Mouse (Mus musculus) olfactory bulb, adult 2 months (tissue): ENCODE measurements around the gene Srxn1. TPM values are rescaled to one million over a fixed set of nuclear protein-coding genes. Genes with fewer than 3 reads are reported as not detected.

Experiments used
- H3K27ac ChIP-seq: fragments of 200-500 bp; 2 replicates; pipeline ENCODE4 v1.5.1; 2012; ENCODE audit warnings: low read depth, low read length; ENCODE audit not compliant: insufficient read depth
- H3K4me1 ChIP-seq: fragments of 200-500 bp; 2 replicates; pipeline ENCODE4 v1.6.1; 2012; ENCODE audit warnings: low read length; ENCODE audit not compliant: control insufficient read depth, insufficient read depth
- H3K4me3 ChIP-seq: fragments of 200-500 bp; 2 replicates; pipeline ENCODE4 v1.5.1; 2012; ENCODE audit warnings: mild to moderate bottlenecking, low read depth, low read length, moderate library complexity; ENCODE audit not compliant: insufficient read depth
- CTCF ChIP-seq: fragments of 200-500 bp; IDR thresholded peaks from 2 replicates; pipeline ENCODE4 v1.5.1; 2012; ENCODE audit warnings: low read depth, mild to moderate bottlenecking, low read length, moderate library complexity; ENCODE audit not compliant: insufficient read depth
- POLR2A ChIP-seq: fragments of 200-500 bp; IDR thresholded peaks from 2 replicates; pipeline ENCODE4 v1.6.1; 2012; ENCODE audit warnings: mild to moderate bottlenecking, low read depth, low read length, moderate library complexity; ENCODE audit not compliant: insufficient read depth
- WGBS: fragments of 180-500 bp; shearing (Covaris S2); methylation state at CpG from one replicate; pipeline ENCODE4 v1.1.7; 2018; 5-methylcytosine and 5-hydroxymethylcytosine counted together
- polyA plus RNA-seq: library from polyadenylated mRNA; stranded (reverse); fragments of >200 nt; gene quantifications from 2 replicates; pipeline ENCODE4 v1.2.4, GENCODE M21; 2012; ENCODE audit warnings: low replicate concordance; ENCODE audit not compliant: missing spikeins, insufficient read depth, insufficient read length

The Srxn1 gene
- polyA plus RNA-seq, 1 experiment, result not detected

- Histone ChIP-seq H3K4me3 (no peak overlapping the region), H3K4me1 (peaks cover 13% of the 10 kb centered on the region), H3K27ac (no peak overlapping the region)
- no peak for TF ChIP-seq CTCF
- TF ChIP-seq POLR2A, result no peak
- 81% methylated on average over 2 of the region's 2 CpGs for WGBS
These were observed 8.4 kb upstream of the Srxn1 start for GRCm38 (mm10) chr2:152096922-152097321.

DNA sequence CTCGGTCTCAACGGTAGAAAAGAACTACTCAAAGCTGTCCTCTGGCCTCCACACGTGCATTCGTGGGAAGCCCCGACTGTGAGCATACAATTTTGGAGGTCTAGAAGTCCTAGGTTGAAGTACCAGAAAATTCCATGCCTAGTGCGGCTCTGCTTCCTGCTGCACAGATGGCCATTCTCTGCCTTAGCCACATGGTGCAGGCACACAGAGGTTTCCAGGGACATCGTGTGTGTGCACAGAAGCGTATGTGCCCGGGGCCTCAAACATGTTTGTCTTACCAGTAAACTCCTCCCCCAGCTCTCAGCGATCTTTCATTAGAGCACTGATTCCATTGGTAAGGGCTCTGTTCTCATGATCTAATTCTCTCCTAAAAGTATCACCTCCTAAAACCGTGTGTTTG is 7.4 kb upstream of the Srxn1 start:
- peaks cover 19% of the 10 kb centered on the region for H3K4me1 ChIP-seq
- TF ChIP-seq CTCF, result no peak
- WGBS, result 67% methylated on average over 11 of the region's 11 CpGs
- H3K27ac ChIP-seq, result no peak overlapping the region
- no peak overlapping the region for H3K4me3 ChIP-seq

DNA sequence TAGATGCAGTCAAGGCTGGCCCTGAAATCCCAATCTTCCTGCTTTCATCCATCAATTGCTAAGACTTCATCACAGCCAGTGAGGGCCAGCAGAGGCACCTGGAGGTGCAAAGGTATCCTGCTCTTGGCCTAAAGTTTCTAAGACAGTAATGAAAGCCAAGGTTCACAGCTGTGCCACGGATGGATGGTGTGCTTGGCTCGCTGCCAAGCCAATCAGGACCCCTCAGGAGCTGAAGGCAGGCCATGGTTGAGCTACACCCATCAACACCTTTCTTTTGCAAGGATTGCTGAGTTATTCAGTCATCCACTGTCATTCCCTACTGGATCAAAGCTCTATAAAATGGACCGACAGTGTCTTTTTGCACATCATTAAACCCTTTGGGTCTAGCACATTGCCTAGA is 5.8 kb upstream of the Srxn1 start:
- Histone ChIP-seq H3K4me1 (peaks cover 11% of the 10 kb centered on the region), H3K4me3 (no peak overlapping the region), H3K27ac (no peak overlapping the region)
- 45% methylated on average over 3 of the region's 3 CpGs for WGBS
- TF ChIP-seq CTCF, result no peak
- no peak for TF ChIP-seq POLR2A

GRCm38 (mm10) chr2:152101761-152102160 is 3.6 kb upstream of the Srxn1 start:
- TF ChIP-seq CTCF (no peak), POLR2A (no peak)
- no peak overlapping the region for H3K27ac ChIP-seq
- 35% methylated on average over 13 of the region's 13 CpGs for WGBS
- H3K4me3 ChIP-seq, result no peak overlapping the region
- peaks cover 19% of the 10 kb centered on the region for H3K4me1 ChIP-seq

GRCm38 (mm10) chr2:152102369-152102768 is 2.9 kb upstream of the Srxn1 start:
- peak overlapping the region; percentile 70 for H3K27ac ChIP-seq
- TF ChIP-seq CTCF (no peak), POLR2A (no peak)
- WGBS, result 37% methylated on average over 6 of the region's 6 CpGs

GRCm38 (mm10) chr2:152104711-152105317 is 502 bp upstream of the Srxn1 start:
- Histone ChIP-seq H3K4me3 (peak overlapping the region; percentile 58), H3K27ac (peak overlapping the region; percentile 90), H3K4me1 (peaks cover 30% of the 10 kb centered on the region)
- TF ChIP-seq CTCF, result no peak
- no peak for TF ChIP-seq POLR2A
- WGBS, result 16% methylated on average over 17 of the region's 17 CpGs

More at GRCm38 (mm10) chr2:152102369-152102768, 2.9 kb upstream of the Srxn1 start:
- no peak overlapping the region for H3K4me3 ChIP-seq
- H3K4me1 ChIP-seq, result peaks cover 19% of the 10 kb centered on the region

GRCm38 (mm10) chr2:152106225-152106595 is 894 bp downstream of the Srxn1 start:
- 73% methylated on average over 3 of the region's 3 CpGs for WGBS
- TF ChIP-seq CTCF (no peak), POLR2A (no peak)
- Histone ChIP-seq H3K4me3 (peak overlapping the region; percentile 58), H3K27ac (peak overlapping the region; percentile 90; the same call in 1 of the 2 replicates), H3K4me1 (peaks cover 30% of the 10 kb centered on the region)

DNA sequence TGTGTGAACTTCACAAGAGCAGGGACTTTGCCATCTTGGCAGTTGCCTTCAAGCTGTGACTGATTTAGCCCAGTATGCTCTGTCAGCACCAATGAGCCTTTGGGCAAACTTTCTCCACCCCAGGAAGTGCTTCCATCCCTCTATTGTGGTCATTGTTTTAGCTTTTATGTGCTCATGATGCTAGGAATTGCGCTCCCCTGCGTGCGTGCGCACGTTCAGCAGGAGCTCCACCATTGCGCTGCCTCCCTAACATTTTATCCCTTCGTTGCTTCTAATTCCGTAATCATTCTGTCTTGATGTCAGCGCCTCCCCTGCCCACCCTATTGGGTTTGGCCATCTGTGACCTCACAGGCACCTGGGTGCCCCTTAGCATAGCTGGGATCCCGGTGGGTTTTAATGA is 1.3 kb downstream of the Srxn1 start:
- 93% methylated on average over 10 of the region's 10 CpGs for WGBS
- TF ChIP-seq CTCF (no peak), POLR2A (no peak)
- Histone ChIP-seq H3K4me3 (0 out of 2 replicates have a peak overlapping the region, but pooled peaks have one; percentile 58), H3K4me1 (peaks cover 30% of the 10 kb centered on the region), H3K27ac (no peak overlapping the region)

GRCm38 (mm10) chr2:152108702-152109101 is 3.4 kb downstream of the Srxn1 start:
- no peak overlapping the region for H3K4me3 ChIP-seq
- WGBS, result 48% methylated on average over 7 of the region's 7 CpGs
- no peak for TF ChIP-seq CTCF
- H3K4me1 ChIP-seq, result peaks cover 25% of the 10 kb centered on the region
- no peak overlapping the region for H3K27ac ChIP-seq

DNA sequence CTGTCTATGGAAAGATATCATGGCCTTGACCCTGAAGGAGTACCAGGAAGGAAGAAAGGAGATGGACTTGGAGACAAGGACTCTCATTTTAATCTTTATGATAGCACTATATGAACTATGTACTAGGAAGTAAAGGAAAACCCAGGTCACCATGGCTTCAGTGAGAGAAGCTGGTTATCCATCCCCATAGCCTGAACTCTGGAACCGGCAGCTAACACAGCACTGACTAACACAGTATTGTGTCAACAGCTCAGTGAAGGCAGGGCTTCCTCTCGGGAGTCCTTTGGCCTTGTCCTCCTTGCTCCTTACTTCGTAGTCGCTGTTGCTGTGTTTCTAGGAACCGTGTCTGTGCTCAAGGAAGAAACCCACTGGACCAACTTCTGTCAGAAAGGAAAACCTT is 4.1 kb downstream of the Srxn1 start:
- TF ChIP-seq CTCF (no peak), POLR2A (no peak)
- Histone ChIP-seq H3K4me1 (peaks cover 30% of the 10 kb centered on the region), H3K4me3 (no peak overlapping the region), H3K27ac (no peak overlapping the region)
- WGBS, result 83% methylated on average over 5 of the region's 5 CpGs
